Mouse (Mus musculus) thymus, postnatal 4 days (tissue): Measurements from ENCODE around the gene Minpp1.

ENCODE experiments used
- DNase-seq: peaks from one replicate; pipeline ENCODE4 v3.0.0; 2021

Gene Minpp1

GRCm38 (mm10) chr19:32529252-32529942 is 43.8 kb downstream of the Minpp1 start:
- DNase-seq, result no peak

GRCm38 (mm10) chr19:32530296-32530695 is 44.7 kb downstream of the Minpp1 start:
- no peak for DNase-seq

GRCm38 (mm10) chr19:32532331-32532730 is 46.8 kb downstream of the Minpp1 start:
- no peak for DNase-seq

- no peak for DNase-seq
Observed at GRCm38 (mm10) chr19:32532737-32533505, 47.4 kb downstream of the Minpp1 start.

- DNase-seq, result no peak
Observed at GRCm38 (mm10) chr19:32534887-32535286, 49.3 kb downstream of the Minpp1 start.

- DNase-seq, result no peak
Observed at GRCm38 (mm10) chr19:32542784-32543490, 57.4 kb downstream of the Minpp1 start.

- no peak for DNase-seq
Observed at GRCm38 (mm10) chr19:32547396-32547795, 61.8 kb downstream of the Minpp1 start.

- DNase-seq, result no peak
Observed at GRCm38 (mm10) chr19:32548202-32548601, 62.6 kb downstream of the Minpp1 start.

GRCm38 (mm10) chr19:32550446-32550845 is 64.9 kb downstream of the Minpp1 start:
- DNase-seq, result no peak

- no peak for DNase-seq
Observed at GRCm38 (mm10) chr19:32551442-32551841, 65.9 kb downstream of the Minpp1 start.

GRCm38 (mm10) chr19:32552106-32552505 is 66.5 kb downstream of the Minpp1 start:
- no peak for DNase-seq

GRCm38 (mm10) chr19:32553310-32553709 is 67.7 kb downstream of the Minpp1 start:
- DNase-seq, result no peak

- no peak for DNase-seq
Observed at GRCm38 (mm10) chr19:32555257-32555656, 69.7 kb downstream of the Minpp1 start.
